Mouse (Mus musculus) thymus, adult 2 months (tissue): ENCODE results near the gene Ric8a.

Experiments used
- CTCF ChIP-seq: fragments of 200-500 bp; IDR thresholded peaks from 2 replicates; pipeline ENCODE4 v1.5.1; 2012; ENCODE audit warnings: mild to moderate bottlenecking, control low read depth, low read length, moderate library complexity, borderline replicate concordance; ENCODE audit not compliant: control insufficient read depth, poor library complexity, insufficient read depth; ENCODE audit errors: extremely low read depth
- POLR2A ChIP-seq: fragments of 200-500 bp; IDR thresholded peaks from 2 replicates; pipeline ENCODE4 v1.6.1; 2012; ENCODE audit warnings: mild to moderate bottlenecking, low read length, control low read depth, moderate library complexity; ENCODE audit not compliant: control insufficient read depth, poor library complexity, insufficient read depth; ENCODE audit errors: extremely low read depth

DNA sequence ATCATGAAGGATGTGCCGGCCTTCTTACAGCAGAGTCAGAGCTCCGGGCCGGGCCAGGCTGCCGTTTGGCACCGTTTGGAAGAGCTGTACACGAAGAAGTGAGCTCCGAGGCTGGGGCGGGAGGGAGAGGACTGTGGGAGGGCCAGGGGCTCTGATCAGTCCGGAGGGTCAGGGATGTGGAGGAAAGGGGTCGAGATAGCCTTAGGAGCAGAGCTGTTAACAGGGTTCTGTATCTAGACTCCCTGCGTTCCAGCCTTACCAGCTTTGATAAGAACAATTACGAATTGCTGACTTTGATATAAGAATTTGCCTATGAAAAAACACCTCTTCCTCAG is 25.7 kb downstream of the Ric8a start:
- no peak for TF ChIP-seq POLR2A
- TF ChIP-seq CTCF = no peak
